Mouse (Mus musculus) liver, embryonic 14.5 days (tissue): ENCODE results near the gene Prex1.

Experiments used
- CTCF ChIP-seq: IDR thresholded peaks from 2 replicates; pipeline ENCODE4 v1.5.1; 2016; ENCODE audit warnings: antibody characterized with exemption, low read depth, control low read depth
- EP300 ChIP-seq: IDR thresholded peaks from 2 replicates; pipeline ENCODE4 v1.6.1; 2016; ENCODE audit warnings: antibody characterized with exemption, low read depth

- no peak for TF ChIP-seq EP300
- TF ChIP-seq CTCF: no peak
Observed at GRCm38 (mm10) chr2:166694616-166695015, 19.0 kb downstream of the Prex1 start.
